Mouse (Mus musculus): ENCODE results near the gene Slc35b2. TPM values are rescaled to one million over a fixed set of nuclear protein-coding genes. Genes with fewer than 3 reads are reported as not detected.

Slc35b2 gene
- polyA plus RNA-seq, 1 experiment from 2014 or later: 79.5 TPM

GRCm38 (mm10) chr17:45599446-45600242 is 36.0 kb downstream of the Slc35b2 start, which contains the start of gene Slc29a1:
TSS of gene Slc29a1 (minus strand) at chr17:45599606.
- Histone ChIP-seq H3K4me3 (ENCODE audit: low read depth, low read length) (peak within 1 kb of the TSS; percentile 30), H3K9me3 (ENCODE audit: control insufficient read depth) (no peaks in the 10 kb centered on the region), H3K9ac (ENCODE audit: low read depth, low read length) (peak within 1 kb of the TSS; percentile 14; the same call in 1 of the 2 replicates), H3K27me3 (replicated peaks; ENCODE audit: control insufficient read depth, insufficient read depth, low read length) (no peaks in the 10 kb centered on the region), H3K27ac (ENCODE audit: low read depth, low read length) (no peak within 1 kb of the TSS; the same call in 1 of the 2 replicates), H3K4me2 (replicated peaks; ENCODE audit: low read depth) (peak within 1 kb of the TSS; percentile 69), H3K4me1 (replicated peaks; ENCODE audit: control insufficient read depth, insufficient read depth, low read length) (no peaks in the 10 kb centered on the region; the same call in 1 of the 2 replicates), H3K36me3 (ENCODE audit: control insufficient read depth, insufficient read depth) (no peaks in the 10 kb centered on the region)
- WGBS: 19% methylated on average over 32 of the region's 32 CpGs
- peak; percentile 27; the same call in 1 of the 2 replicates for TF ChIP-seq CTCF (IDR thresholded peaks at IDR 0.05; ENCODE audit: low read depth)
- ATAC-seq: peak; percentile 52

- Histone ChIP-seq H3K4me2 (replicated peaks; ENCODE audit: low read depth) (no peak overlapping the region), H3K9ac (ENCODE audit: low read depth, low read length) (no peak overlapping the region), H3K4me3 (ENCODE audit: low read depth, low read length) (no peak overlapping the region), H3K27me3 (replicated peaks; ENCODE audit: control insufficient read depth, insufficient read depth, low read length) (no peaks in the 10 kb centered on the region), H3K9me3 (ENCODE audit: control insufficient read depth) (no peaks in the 10 kb centered on the region), H3K4me1 (replicated peaks; ENCODE audit: control insufficient read depth, insufficient read depth, low read length) (no peaks in the 10 kb centered on the region), H3K36me3 (ENCODE audit: control insufficient read depth, insufficient read depth) (no peaks in the 10 kb centered on the region), H3K27ac (ENCODE audit: low read depth, low read length) (no peak overlapping the region)
- WGBS: 75% methylated on average over 8 of the region's 8 CpGs
- no peak for ATAC-seq
- TF ChIP-seq CTCF (IDR thresholded peaks at IDR 0.05; ENCODE audit: low read depth): no peak
These were observed 36.6 kb downstream of the Slc35b2 start for GRCm38 (mm10) chr17:45600267-45600666.

- ATAC-seq: no peak
- Histone ChIP-seq H3K27me3 (replicated peaks; ENCODE audit: control insufficient read depth, insufficient read depth, low read length) (no peaks in the 10 kb centered on the region), H3K4me2 (replicated peaks; ENCODE audit: low read depth) (peak overlapping the region; percentile 37; the same call in 1 of the 2 replicates), H3K36me3 (ENCODE audit: control insufficient read depth, insufficient read depth) (no peaks in the 10 kb centered on the region), H3K4me1 (replicated peaks; ENCODE audit: control insufficient read depth, insufficient read depth, low read length) (no peaks in the 10 kb centered on the region), H3K9ac (ENCODE audit: low read depth, low read length) (no peak overlapping the region), H3K9me3 (ENCODE audit: control insufficient read depth) (no peaks in the 10 kb centered on the region), H3K4me3 (ENCODE audit: low read depth, low read length) (no peak overlapping the region), H3K27ac (ENCODE audit: low read depth, low read length) (no peak overlapping the region)
- no peak for TF ChIP-seq CTCF (IDR thresholded peaks at IDR 0.05; ENCODE audit: low read depth)
- 21% methylated on average over 22 of the region's 22 CpGs for WGBS
These were observed 37.7 kb downstream of the Slc35b2 start for GRCm38 (mm10) chr17:45601325-45601724.

GRCm38 (mm10) chr17:45601877-45602304 is 38.2 kb downstream of the Slc35b2 start, which contains the start of gene Mymx:
TSS of gene Mymx (minus strand) at chr17:45602102.
- Histone ChIP-seq H3K27me3 (replicated peaks; ENCODE audit: control insufficient read depth, insufficient read depth, low read length) (no peaks in the 10 kb centered on the region), H3K4me3 (ENCODE audit: low read depth, low read length) (no peak within 1 kb of the TSS), H3K4me1 (replicated peaks; ENCODE audit: control insufficient read depth, insufficient read depth, low read length) (no peaks in the 10 kb centered on the region), H3K4me2 (replicated peaks; ENCODE audit: low read depth) (peak within 1 kb of the TSS; percentile 37; the same call in 1 of the 2 replicates), H3K9me3 (ENCODE audit: control insufficient read depth) (no peaks in the 10 kb centered on the region), H3K27ac (ENCODE audit: low read depth, low read length) (no peak within 1 kb of the TSS), H3K9ac (ENCODE audit: low read depth, low read length) (no peak within 1 kb of the TSS), H3K36me3 (ENCODE audit: control insufficient read depth, insufficient read depth) (no peaks in the 10 kb centered on the region)
- no peak for TF ChIP-seq CTCF (IDR thresholded peaks at IDR 0.05; ENCODE audit: low read depth)
- peak; percentile 17; the same call in 1 of the 2 replicates for ATAC-seq
- 41% methylated on average over 6 of the region's 6 CpGs for WGBS

- Histone ChIP-seq H3K4me3 (ENCODE audit: low read depth, low read length) (no peak overlapping the region), H3K4me1 (replicated peaks; ENCODE audit: control insufficient read depth, insufficient read depth, low read length) (no peaks in the 10 kb centered on the region), H3K27me3 (replicated peaks; ENCODE audit: control insufficient read depth, insufficient read depth, low read length) (no peaks in the 10 kb centered on the region), H3K4me2 (replicated peaks; ENCODE audit: low read depth) (no peak overlapping the region), H3K9me3 (ENCODE audit: control insufficient read depth) (no peaks in the 10 kb centered on the region), H3K9ac (ENCODE audit: low read depth, low read length) (no peak overlapping the region), H3K27ac (ENCODE audit: low read depth, low read length) (no peak overlapping the region), H3K36me3 (ENCODE audit: control insufficient read depth, insufficient read depth) (no peaks in the 10 kb centered on the region)
- no peak for TF ChIP-seq CTCF (IDR thresholded peaks at IDR 0.05; ENCODE audit: low read depth)
- no peak for ATAC-seq
- WGBS: 90% methylated on average over 3 of the region's 3 CpGs
These were observed 39.3 kb downstream of the Slc35b2 start for GRCm38 (mm10) chr17:45602984-45603383.

GRCm38 (mm10) chr17:45606992-45607879 is 43.6 kb downstream of the Slc35b2 start:
- H3K4me1 ChIP-seq (replicated peaks; ENCODE audit: control insufficient read depth, insufficient read depth, low read length): no peaks in the 10 kb centered on the region
- no peak for TF ChIP-seq CTCF (IDR thresholded peaks at IDR 0.05; ENCODE audit: low read depth)
- H3K4me3 ChIP-seq (ENCODE audit: low read depth, low read length): no peak overlapping the region
- H3K27me3 ChIP-seq (replicated peaks; ENCODE audit: control insufficient read depth, insufficient read depth, low read length): no peaks in the 10 kb centered on the region
- H3K27ac ChIP-seq (ENCODE audit: low read depth, low read length): no peak overlapping the region
- no peaks in the 10 kb centered on the region for H3K36me3 ChIP-seq (ENCODE audit: control insufficient read depth, insufficient read depth)
- ATAC-seq: no peak
- no peak overlapping the region for H3K9ac ChIP-seq (ENCODE audit: low read depth, low read length)
- H3K4me2 ChIP-seq (replicated peaks; ENCODE audit: low read depth): no peak overlapping the region
- H3K9me3 ChIP-seq (ENCODE audit: control insufficient read depth): no peaks in the 10 kb centered on the region
- WGBS: 78% methylated on average over 15 of the region's 15 CpGs

Data from intestine, postnatal 0 days (tissue).